Mouse (Mus musculus): ENCODE measurements around the gene Gm4869.
"Not testable (repeated sequence)": the region's sequence is repeated elsewhere in the genome, so short reads cannot be mapped to it uniquely, and the experiment has no call there.

Gene Gm4869

DNA sequence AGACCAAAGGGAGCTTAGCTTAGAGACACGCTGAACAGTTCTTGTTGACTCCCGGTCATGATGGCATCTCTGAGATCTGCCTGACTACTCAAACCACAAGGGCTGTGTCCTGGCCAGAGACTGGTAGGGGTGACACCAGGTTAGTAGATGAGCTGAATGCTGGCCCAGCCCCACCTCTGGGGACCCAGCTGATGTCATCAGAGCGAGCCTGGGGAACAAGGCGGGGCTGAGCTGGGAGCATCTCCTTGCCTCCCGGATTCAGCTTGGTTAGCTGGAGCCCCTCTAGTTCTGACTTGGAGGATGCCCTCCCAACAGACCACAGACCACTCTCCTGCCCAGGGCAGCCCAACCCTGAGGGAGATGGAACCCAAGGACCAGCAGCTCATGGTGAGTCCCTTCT lies at the start of gene Gm4869:
TSS of gene Gm4869 (plus strand) at position 301 of the 400 bp plus-strand sequence.
- no peak for DNase-seq (ENCODE audit: low read depth in 2 of 2, low spot score in 2 of 2)

GRCm38 (mm10) chr5:140396166-140396940 lies 49.1 kb upstream of the Gm4869 start:
- peak; percentile 10 to 28 for DNase-seq (ENCODE audit: low read depth in 2 of 2, low spot score in 2 of 2)

DNA sequence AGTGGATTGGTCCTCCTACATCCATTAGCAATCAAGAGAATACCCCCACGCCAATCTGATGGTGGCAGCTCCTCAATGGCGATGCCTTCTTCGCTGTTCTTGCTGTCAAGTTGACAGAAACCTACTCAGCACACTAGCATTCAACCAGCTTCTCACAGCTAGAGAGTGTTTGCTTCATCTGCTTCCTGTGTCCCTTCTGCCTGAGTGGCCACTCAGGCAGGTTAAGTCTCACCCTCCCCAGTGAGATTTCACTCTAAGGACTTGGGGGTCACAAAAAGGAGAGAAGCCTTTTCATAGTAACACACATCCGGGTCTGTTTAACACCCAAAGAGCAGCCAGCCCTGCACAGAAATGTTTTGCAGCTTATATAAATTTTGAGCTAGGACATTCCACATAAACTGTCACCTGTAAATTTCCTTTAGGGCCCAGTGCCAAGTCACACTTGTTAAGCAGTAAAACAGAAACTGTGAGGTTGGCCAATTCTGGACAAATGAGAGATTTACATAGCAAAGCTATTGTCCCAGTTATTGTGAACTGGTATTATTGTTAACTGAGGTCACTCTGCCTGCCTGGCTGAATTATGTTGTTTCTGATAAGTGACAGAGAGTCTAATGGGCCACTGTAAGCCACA lies 42.7 kb upstream of the Gm4869 start:
- no peak for DNase-seq (ENCODE audit: low read depth in 2 of 2, low spot score in 2 of 2)

DNA sequence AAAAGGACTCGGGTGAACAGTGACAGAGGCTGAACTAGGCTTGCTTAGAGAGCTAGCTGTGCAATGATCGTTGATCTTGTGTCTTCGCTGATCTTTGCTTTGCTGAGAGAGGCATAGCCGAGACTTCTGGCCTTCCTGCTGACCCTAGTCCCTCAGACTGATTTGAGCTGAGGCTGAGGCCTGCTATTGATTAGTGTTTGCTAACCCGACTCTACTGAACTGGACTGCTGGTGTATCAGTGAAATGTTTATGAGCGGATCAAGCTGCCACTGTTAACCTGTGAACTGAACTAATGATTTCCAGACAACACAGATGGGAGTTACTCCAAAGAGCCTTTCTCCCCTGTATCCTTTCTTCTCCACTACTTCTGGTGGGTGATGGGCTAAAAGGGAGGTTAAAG lies 40.3 kb upstream of the Gm4869 start:
- no peak for DNase-seq (ENCODE audit: low read depth in 2 of 2, low spot score in 2 of 2)

GRCm38 (mm10) chr5:140406666-140407065 lies 38.8 kb upstream of the Gm4869 start:
- DNase-seq (ENCODE audit: low read depth in 2 of 2, low spot score in 2 of 2) = no peak

DNA sequence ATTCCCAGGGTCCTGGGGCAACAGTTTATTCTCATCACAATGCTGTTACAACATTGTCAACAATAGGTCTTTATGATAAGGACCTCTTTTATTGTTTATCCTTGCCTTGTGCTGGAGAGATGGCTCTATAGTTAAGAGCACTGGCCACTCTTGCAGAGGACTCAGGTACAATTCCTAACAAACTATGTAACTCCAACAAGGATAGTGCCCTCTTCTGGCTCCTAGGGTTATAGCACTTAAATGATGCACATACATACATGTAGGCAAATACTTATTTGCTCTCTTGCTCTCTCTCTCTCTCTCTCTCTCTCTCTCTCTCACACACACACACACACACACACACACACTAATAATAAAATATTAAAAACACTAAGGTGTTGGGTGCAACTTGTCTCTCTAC lies 36.6 kb upstream of the Gm4869 start:
- no peak for DNase-seq (ENCODE audit: low read depth in 2 of 2, low spot score in 2 of 2)

DNA sequence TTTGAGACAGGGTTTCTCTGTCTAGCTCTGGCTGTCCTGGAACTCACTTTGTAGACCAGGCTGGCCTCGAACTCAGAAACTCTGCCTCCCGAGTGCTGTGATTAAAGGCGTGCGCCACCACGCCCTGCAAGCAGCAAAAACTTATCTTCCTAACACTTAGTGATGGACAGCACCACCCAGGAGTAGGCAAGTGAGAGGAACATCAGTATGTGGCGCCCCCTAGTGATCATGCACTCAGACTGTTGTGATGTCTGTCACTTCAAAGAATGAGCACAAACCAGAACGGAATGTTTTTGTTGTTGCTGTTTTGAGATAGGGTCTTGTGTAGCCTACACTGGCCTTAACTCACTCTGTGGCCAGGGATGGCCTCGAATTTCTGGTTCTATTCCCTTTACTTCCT lies 34.1 kb upstream of the Gm4869 start:
- peak; percentile 54 to 69 for DNase-seq (ENCODE audit: low read depth in 2 of 2, low spot score in 2 of 2)

GRCm38 (mm10) chr5:140414647-140415046 lies 30.8 kb upstream of the Gm4869 start:
- DNase-seq (ENCODE audit: low read depth in 2 of 2, low spot score in 2 of 2) = no peak

DNA sequence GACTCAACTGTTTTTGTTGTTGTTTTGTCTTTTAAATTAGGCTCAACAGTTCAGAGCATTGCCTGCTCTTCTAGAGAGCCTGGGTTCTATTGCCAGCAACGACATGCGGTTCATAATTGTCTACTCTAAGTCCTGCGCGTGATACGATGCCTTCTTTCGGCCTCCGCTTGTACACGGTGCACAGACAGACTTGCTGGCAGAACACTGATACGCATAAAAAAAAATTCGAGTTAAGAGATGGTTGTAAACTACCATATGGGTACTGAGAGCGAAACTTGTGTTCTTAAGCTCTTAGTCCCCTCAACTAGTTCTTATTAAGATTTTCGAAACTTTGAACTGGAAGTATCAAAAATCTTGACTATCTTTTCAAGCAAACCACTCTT lies 27.3 kb upstream of the Gm4869 start:
- no peak for DNase-seq (ENCODE audit: low read depth in 2 of 2, low spot score in 2 of 2)

- DNase-seq (ENCODE audit: low read depth in 2 of 2, low spot score in 2 of 2) = peak; percentile 84 to 86
Observed at GRCm38 (mm10) chr5:140418489-140419441, 26.7 kb upstream of the Gm4869 start, which contains the start of gene Eif3b. Gene Eif3b, plus strand, starts transcription at chr5:140419328.

DNA sequence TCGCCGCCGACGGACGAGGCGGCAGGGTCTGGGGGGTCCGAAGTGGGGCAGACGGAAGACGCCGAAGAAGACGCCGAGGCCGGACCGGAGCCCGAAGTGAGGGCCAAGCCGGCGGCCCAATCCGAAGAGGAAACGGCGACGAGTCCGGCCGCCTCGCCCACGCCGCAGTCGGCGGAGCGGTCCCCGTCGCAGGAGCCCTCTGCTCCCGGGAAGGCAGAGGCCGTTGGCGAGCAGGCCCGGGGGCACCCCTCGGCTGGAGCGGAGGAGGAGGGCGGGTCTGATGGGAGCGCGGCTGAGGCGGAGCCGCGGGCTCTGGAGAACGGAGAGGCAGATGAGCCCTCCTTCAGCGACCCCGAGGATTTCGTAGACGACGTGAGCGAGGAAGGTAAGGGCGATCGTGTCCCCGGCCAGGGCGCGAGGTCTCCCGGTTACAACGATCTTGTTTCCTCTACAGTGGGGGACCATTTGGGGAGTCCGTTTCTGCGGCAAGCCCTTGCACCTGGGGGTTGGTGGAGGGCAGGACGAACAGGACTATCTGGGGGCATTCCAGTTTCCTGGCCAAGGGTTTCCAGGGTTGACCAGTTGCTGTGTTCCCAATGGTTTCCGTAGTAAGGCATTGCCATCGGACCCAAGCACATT lies 25.9 kb upstream of the Gm4869 start:
- DNase-seq (ENCODE audit: low read depth in 2 of 2, low spot score in 2 of 2) = peak in 1 of 2 experiments; percentile 8

- DNase-seq (ENCODE audit: low read depth in 2 of 2, low spot score in 2 of 2) = no peak
Observed at GRCm38 (mm10) chr5:140420616-140421015, 24.8 kb upstream of the Gm4869 start.

- DNase-seq (ENCODE audit: low read depth in 2 of 2, low spot score in 2 of 2) = no peak
Observed at GRCm38 (mm10) chr5:140425016-140425783, 20.2 kb upstream of the Gm4869 start.

DNA sequence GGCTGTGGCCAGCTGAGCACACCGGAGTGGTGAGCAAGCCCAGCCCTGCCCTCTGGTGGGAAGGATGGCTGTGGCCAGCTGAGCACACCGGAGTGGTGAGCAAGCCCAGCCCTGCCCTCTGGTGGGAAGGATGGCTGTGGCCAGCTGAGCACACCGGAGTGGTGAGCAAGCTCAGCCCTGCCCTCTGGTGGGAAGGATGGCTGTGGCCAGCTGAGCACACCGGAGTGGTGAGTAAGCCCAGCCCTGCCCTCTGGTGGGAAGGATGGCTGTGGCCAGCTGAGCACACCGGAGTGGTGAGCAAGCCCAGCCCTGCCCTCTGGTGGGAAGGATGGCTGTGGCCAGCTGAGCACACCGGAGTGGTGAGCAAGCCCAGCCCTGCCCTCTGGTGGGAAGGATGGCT lies 6.3 kb upstream of the Gm4869 start:
- not testable (repeated sequence) for DNase-seq (ENCODE audit: low read depth in 2 of 2, low spot score in 2 of 2)

DNA sequence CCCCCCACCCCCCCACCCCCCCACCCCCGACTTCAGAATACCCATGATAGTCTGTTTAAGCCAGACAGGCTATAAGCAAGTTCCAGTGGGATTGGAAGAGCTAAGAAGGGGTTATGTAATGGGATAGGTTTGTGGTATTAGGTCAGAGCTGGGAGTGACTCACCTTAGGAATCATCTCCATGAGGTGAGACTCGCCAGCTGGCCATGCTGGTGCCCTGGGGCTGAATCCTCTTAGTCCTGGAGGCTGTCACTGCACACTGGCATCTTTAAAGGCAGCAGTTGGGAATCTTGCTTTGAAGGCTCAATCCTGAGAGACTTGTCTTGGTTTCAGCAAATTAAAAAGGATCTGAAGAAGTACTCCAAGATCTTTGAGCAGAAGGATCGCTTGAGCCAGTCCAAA lies 4.0 kb upstream of the Gm4869 start:
- DNase-seq (ENCODE audit: low read depth in 2 of 2, low spot score in 2 of 2) = no peak

DNA sequence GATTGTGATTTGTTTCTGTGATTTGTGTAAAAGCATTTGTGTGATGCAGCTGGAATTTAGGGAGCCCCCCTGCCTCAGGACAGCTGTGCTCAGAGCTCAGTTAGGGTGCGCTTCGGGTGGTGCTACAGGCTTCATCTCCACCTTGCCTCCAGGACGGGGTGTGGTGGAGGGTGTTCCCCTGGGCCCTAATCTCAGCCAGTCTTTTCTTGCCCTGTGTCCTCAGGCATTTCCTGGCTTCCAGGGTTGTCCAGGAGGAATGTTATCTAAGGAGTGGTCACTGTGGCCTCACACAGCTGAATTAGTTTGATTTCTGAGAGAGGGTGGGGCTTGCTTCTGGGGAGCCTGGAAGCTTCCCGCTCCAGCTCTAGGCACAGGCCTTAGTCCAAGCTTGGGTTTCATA lies 1.4 kb upstream of the Gm4869 start:
- no peak for DNase-seq (ENCODE audit: low read depth in 2 of 2, low spot score in 2 of 2)

GRCm38 (mm10) chr5:140446054-140446453 lies 609 bp downstream of the Gm4869 start:
- no peak for DNase-seq (ENCODE audit: low read depth in 2 of 2, low spot score in 2 of 2)

DNA sequence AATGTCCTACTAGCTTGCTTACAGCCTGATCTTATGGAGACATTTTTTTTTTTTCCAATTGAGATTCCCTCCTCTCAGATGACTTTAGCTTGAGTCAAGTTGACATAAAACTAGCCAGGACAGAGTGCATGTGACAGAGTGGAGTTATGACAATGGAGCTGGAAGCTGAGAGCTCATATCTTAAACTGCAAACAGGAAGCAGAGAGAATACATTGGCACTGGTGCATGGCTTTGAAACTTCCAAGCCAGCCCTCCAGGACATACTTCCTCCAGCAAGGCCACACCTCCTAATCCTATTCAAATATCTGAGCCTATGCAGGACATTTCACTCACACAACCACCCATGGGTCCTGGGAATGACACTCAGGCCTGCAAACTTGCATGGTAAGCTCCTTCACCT lies 9.0 kb downstream of the Gm4869 start:
- no peak for DNase-seq (ENCODE audit: low read depth in 2 of 2, low spot score in 2 of 2)

DNA sequence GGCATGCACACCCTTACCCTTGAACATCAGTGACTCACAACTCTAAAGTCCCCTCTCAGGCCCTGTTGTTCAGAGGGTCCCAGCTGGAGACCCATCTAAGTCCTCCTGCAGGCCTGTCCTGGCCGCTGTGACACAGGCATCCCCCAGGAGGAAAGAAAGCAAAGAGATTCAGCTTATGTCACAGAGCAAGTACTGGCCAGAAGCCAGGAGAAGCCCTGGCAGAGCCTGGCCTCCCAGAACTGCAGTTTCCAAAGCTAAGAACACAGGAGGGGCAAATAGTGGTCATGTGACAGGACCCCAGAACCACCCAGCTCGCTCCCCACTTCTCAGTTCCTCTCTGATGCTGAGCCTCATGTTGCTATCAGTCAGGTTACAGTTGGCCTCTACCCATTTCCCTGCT lies 10.0 kb downstream of the Gm4869 start:
- DNase-seq (ENCODE audit: low read depth in 2 of 2, low spot score in 2 of 2) = no peak

DNA sequence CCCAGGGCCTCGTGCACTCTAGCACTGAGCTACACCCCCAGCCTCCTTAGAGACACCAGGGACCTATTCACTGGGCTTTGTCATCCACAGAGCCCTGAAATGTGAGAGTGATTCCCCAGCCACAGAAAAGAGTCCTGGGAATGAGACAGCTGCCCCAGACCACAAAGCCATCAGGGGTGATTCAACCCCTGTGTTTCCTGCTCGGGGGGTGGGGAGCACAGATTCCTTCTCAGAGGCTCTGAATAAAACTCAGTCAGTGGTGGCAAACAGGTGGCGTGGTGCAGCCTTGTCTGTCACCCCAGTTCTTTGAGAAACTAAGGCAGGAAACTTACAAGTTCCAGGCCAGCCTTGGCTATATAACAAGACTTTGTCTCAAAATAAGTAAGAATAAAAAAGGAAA lies 16.0 kb downstream of the Gm4869 start:
- DNase-seq (ENCODE audit: low read depth in 2 of 2, low spot score in 2 of 2) = no peak
